Mouse (Mus musculus) testis, postnatal 10 days (tissue): ENCODE data around the gene Dyrk2.

Source experiments
- DNase-seq: peaks from one replicate; pipeline ENCODE4 v3.0.0; 2021; ENCODE audit warnings: low spot score

The Dyrk2 gene

DNA sequence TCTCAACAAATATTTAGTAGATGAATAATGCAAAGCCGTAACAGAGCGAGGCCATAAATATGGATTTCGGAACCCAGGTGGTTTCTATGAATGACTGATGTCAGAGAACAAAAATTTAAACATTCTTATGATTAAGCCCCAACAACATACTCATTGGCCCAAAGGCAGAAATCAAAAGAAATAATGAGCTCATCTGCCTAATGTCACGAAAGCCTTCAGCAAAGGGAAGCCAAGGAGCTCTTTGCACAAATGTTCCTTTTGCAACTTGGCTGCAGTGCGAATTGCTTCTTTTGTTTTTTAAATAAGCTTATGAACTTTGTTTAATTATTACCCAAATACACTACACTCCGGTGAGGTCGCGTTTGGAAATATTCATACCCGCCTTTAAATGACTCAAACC, 29.4 kb downstream of the Dyrk2 start:
- no peak for DNase-seq

DNA sequence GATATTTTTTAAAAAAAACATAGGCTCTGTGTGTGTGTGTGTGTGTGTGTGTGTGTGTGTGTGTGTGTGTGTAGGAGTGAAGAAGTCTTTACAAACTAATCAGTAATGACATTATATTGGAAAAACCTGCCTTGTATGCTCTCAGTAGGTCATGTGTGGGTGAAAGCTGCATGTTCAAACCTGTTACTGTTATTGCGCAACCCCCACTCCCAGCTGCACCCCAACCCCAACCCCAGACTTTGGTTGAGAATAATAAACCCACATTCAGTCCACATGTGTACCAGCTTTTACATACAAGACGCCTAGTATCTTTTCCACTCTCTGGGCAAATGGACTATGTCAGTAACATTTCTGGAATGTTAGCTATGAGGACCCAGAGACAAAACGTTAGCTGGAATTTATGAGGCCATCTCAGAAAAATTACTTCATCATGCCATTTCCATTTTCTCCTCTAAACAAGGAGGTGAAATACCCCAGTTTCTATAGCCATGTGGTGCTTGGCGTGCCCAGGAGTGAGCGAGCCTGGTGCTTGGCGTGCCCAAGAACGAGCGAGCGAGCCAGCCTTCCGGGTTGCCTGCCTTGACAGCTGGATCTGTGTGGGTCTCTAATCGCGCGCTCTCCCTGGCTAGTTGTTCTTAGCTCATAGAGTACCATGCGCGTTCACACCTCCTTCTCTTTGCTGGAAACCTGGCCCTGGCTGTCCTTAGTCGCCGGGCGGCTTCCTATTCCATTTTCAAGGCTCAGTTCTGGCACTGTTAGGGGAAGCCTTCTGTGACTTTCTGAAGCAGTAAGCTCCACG, 30.5 kb downstream of the Dyrk2 start:
- DNase-seq, result no peak

GRCm38 (mm10) chr10:118837636-118838035, 32.4 kb downstream of the Dyrk2 start:
- DNase-seq, result no peak

- no peak for DNase-seq
Observed at GRCm38 (mm10) chr10:118831190-118831589, 38.8 kb downstream of the Dyrk2 start.

DNA sequence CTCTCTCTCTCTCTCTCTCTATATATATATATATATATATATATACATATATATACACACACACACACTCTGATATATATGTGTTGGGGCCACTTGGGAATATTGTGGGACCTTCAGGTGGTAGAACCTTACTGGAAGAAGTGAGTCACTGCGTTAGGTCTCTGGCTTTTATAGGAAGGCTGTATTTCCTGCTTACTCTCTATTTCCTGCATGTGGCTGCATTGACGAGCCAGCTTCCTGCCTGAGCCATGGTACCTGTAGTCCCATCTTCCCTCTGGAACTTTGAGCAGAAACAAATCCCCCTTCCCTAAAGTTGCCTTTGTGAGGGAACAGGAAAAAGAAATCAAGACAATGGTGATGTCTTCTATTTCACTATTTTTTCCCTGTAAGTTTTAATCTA, 40.4 kb downstream of the Dyrk2 start:
- no peak for DNase-seq

GRCm38 (mm10) chr10:118827116-118827515, 42.9 kb downstream of the Dyrk2 start:
- no peak for DNase-seq

- no peak for DNase-seq
Observed at GRCm38 (mm10) chr10:118824830-118825229, 45.2 kb downstream of the Dyrk2 start.

DNA sequence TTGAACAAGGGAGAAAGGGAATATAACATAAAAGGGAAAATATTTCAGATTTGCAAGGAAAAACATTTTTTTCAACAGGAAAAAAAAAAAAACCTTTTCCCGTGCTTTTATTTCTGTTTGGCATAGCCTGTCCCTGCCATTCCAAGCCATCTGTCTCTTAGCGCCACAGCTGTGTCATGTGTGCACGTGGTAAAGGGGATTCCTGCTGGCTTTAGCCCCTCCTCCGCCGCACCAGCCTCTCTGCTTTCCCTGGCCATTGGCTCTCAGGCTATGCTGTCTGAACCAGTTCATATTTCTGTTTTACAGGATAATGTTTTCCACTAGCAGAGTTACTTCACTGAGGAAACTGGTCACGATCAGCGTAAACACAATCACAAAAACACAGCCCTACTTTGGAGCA, 49.1 kb downstream of the Dyrk2 start:
- DNase-seq, result no peak

DNA sequence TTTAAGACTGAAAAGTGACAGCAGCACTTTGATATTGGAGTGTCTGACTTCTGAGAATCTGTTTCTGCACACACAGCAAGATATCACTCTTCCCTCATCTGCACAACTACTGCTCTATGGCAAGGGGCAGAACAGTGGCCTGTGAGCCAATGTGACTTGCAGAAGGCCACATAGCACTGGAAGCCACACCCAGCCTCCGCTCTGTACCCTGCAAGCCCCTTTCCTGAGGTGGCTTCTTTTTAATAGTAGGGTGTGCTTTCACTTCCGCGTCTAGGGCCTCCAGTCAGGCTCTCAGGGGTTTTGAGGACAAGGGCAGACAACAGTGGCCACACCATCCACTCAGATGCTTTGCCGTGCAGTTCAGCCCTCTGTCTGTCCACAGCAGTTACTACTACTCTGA, 50.2 kb downstream of the Dyrk2 start:
- no peak for DNase-seq

- DNase-seq, result no peak
Observed at GRCm38 (mm10) chr10:118817089-118817488, 52.9 kb downstream of the Dyrk2 start.

GRCm38 (mm10) chr10:118811945-118812344, 58.1 kb downstream of the Dyrk2 start:
- no peak for DNase-seq

DNA sequence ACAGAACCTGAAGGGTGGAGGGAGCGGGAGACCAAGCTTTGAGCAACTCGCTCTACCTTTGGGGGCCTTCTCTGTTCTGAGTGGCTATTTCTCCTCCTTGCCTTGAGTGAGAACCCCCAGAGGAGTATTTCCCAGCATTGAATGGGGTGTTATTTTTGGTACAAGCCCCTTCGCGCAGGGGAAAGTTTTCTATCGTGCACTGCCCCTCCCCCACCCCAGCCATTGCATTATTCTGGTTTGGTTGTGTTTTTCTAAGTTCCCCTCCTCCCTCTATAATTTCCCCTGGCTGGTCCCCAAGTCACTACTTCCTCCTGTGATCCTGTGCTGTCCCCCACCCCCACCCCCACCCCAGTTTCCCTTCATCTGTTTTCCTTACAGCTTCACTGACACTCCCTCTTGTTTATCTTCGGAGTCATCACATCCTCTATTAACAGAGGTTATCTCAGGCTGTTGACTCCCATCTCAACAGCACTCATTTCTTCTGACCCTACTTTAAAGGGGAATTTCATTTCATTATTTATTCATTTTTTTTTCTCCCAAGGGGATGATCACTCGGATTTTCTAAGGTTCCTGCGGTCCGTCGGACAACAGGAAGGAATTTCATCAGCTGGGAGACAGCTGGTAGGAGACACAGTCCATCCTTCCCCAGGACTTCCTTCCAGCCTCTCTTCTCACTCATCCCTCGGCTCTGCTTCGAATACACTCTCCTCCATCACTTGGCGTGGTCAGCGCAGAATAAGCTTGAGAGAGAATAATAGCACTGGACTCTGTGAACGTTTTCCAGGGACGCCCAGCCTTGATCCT, 58.9 kb downstream of the Dyrk2 start:
- DNase-seq, result no peak
